Mouse (Mus musculus) bone marrow macrophage, adult 2 months (primary cell): ENCODE results near the gene Rtf2. TPM values are rescaled to one million over a fixed set of nuclear protein-coding genes. Genes with fewer than 3 reads are reported as not detected.

ENCODE experiments used
- H3K27ac ChIP-seq: 2 replicates; pipeline ENCODE4 v1.5.1; 2012; ENCODE audit warnings: low read depth, low read length; ENCODE audit not compliant: insufficient read depth
- H3K4me1 ChIP-seq: 2 replicates; pipeline ENCODE4 v1.6.1; 2012; ENCODE audit warnings: low read length; ENCODE audit not compliant: control insufficient read depth, insufficient read depth
- H3K4me3 ChIP-seq: 2 replicates; pipeline ENCODE4 v1.5.1; 2012; ENCODE audit warnings: mild to moderate bottlenecking, low read length, moderate library complexity; ENCODE audit not compliant: insufficient read depth
- CTCF ChIP-seq: IDR thresholded peaks from 2 replicates; pipeline ENCODE4 v1.5.1; 2012; ENCODE audit warnings: low read depth, mild to moderate bottlenecking, low read length, moderate library complexity
- POLR2A ChIP-seq: IDR thresholded peaks from 2 replicates; pipeline ENCODE4 v1.6.1; 2012; ENCODE audit warnings: mild to moderate bottlenecking, low read depth, low read length, borderline replicate concordance
- polyA plus RNA-seq: library from polyadenylated mRNA; stranded (reverse); fragments of >200 nt; gene quantifications from 2 replicates; pipeline ENCODE4 v1.2.4, GENCODE M21; 2012; ENCODE audit not compliant: missing spikeins, insufficient read depth, insufficient read length

Rtf2 gene
- polyA plus RNA-seq, 1 experiment, result 111 TPM

DNA sequence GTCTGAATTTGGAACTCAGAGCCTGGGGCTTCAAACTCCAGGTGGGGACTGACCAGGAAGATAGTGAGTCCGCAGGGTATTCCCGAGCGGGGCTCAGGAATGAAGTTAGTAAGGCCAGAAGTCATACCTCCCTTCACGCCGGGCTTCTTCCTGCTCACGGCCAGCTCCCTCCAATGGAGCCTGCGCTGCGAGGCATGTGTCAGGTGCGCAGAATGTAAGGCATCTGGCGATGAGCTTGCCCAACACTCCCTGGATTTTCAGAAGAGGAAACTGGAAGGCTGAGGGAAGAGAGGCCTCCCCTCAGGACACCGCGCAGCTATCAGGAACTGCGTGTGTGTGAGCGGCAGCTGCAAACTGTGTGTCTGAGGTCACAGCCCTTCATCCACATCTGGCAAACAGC lies 61.8 kb downstream of the Rtf2 start:
- Histone ChIP-seq H3K4me3 (no peak overlapping the region), H3K4me1 (peaks cover 10% of the 10 kb centered on the region), H3K27ac (no peak overlapping the region)
- TF ChIP-seq CTCF, result no peak
- TF ChIP-seq POLR2A, result no peak

DNA sequence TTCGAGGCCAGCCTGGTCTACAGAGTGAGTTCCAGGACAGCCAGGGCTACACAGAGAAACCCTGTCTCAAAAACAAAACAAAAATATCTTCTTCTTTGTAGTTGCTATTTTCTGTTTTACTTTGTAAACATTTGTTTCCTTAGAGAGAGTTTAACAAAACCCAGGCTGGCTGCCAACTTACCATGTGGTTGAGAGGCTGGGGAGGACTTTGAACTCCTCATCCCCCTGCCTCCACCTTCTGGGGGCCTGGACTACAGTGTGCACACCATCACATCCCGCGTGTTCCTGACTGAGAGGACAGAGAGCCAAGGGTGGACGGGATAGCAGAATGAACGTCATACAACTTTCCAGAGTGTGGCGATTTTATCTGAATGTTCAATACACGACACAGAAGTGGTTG lies 65.8 kb downstream of the Rtf2 start:
- Histone ChIP-seq H3K4me1 (no peaks in the 10 kb centered on the region), H3K27ac (no peak overlapping the region), H3K4me3 (no peak overlapping the region)
- no peak for TF ChIP-seq POLR2A
- no peak for TF ChIP-seq CTCF

GRCm38 (mm10) chr2:172510056-172510712 lies 69.8 kb downstream of the Rtf2 start:
- no peak for TF ChIP-seq CTCF
- no peak for TF ChIP-seq POLR2A
- Histone ChIP-seq H3K4me3 (no peak overlapping the region), H3K4me1 (no peaks in the 10 kb centered on the region), H3K27ac (no peak overlapping the region)

DNA sequence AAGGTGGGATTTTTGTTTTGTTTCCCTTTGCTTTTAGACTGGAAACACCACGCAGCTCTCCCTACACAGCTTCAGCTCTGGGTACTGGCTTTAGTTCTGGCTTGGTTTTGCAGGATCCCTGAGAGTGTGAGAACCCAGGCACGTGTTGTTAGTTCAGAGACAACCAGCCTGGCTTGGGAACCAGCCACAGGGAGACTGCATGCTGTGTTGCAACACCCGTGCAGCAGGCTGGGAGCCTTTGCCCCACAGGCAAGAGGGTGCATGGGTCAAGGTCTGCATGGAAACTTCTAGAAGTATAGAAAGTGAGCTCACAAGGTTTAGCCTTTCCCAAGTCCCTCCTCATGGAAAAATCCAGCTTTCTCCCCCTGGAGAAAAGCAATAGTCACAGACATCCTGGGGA lies 70.5 kb downstream of the Rtf2 start:
- no peak overlapping the region for H3K4me3 ChIP-seq
- H3K4me1 ChIP-seq, result no peaks in the 10 kb centered on the region
- H3K27ac ChIP-seq, result no peak overlapping the region
- TF ChIP-seq POLR2A (no peak), CTCF (no peak)

DNA sequence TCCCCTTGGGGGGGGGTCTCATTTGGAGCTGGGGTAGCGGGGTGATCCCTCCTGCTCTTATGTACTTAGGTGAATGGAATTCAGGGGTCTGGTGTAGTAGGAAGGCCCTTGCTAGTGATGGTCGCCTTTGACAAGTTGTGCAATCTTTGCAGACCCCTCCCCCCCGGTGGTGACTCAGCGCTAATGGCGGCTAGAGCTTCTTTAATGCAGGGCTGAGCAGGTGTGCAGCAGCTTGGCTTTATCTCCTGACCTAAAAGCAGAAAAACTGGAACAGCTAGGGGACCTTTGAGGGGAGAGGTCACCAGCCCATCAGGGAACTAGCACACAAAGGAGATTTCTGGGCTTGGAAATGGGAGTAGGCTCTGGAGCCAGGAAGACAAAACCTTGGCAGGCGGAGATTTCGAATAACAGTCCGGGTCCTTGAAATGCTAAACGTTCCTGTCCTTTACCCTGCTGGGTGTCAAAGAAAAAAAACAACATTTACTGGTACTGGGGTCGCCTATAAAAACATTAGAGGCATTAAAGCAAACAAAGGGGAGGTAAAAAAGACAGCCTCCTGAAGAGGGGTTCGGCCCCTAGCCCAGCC lies 76.1 kb downstream of the Rtf2 start:
- TF ChIP-seq POLR2A, result no peak
- TF ChIP-seq CTCF, result no peak
- Histone ChIP-seq H3K4me3 (no peak overlapping the region), H3K27ac (no peak overlapping the region), H3K4me1 (no peaks in the 10 kb centered on the region)

Other genes starting within 250 kb of the Rtf2 start
- not detected in 2 replicates for gene Mc3r, start 192.1 kb upstream of the Rtf2 start, polyA plus RNA-seq
- gene Fam210b, start 95.0 kb upstream of the Rtf2 start, polyA plus RNA-seq, result 10.3 and 10.7 TPM in 2 replicates
- 22.3 and 24.7 TPM in 2 replicates for gene Aurka, start 70.0 kb upstream of the Rtf2 start, polyA plus RNA-seq
- 16.2 and 16.8 TPM in 2 replicates for gene Cstf1, start 69.9 kb upstream of the Rtf2 start, polyA plus RNA-seq
- gene Cass4, start 46.8 kb upstream of the Rtf2 start, polyA plus RNA-seq, result 1.8 and 2.2 TPM in 2 replicates
- gene Gcnt7, start 18.0 kb downstream of the Rtf2 start, polyA plus RNA-seq, result not detected in 2 replicates
- 1.6 TPM in 1 of 2 replicates, not detected in the other for gene Fam209, start 32.0 kb downstream of the Rtf2 start, polyA plus RNA-seq
- not detected in 2 replicates for gene Tfap2c, start 109.0 kb downstream of the Rtf2 start, polyA plus RNA-seq